Mouse (Mus musculus) heart, postnatal 14 days (tissue): ENCODE measurements around the gene Calhm1. TPM values are rescaled to one million over a fixed set of nuclear protein-coding genes. Genes with fewer than 3 reads are reported as not detected.

ENCODE experiments used
- DNase-seq, 2 experiments: peaks; one replicate each; pipeline ENCODE4 v3.0.0; 2021 to 2022
- intact Hi-C: fragments of 180-260 bp; cut with DNase I; formaldehyde crosslinking; loops from one replicate; pipeline ENCODE4 v1.15.1; 2025
- long read RNA-seq, 2 experiments: library from polyadenylated mRNA; stranded (forward); transcript quantifications; one replicate each; pipeline ENCODE4 v2.0.0; 2021
- total RNA-seq, 2 experiments: library from RNA; stranded (reverse); gene quantifications; 2 replicates each; pipeline ENCODE4 v1.2.3; 2021

Gene Calhm1
- not detected for total RNA-seq
- long read RNA-seq, experiment 1 = 0 reads
- long read RNA-seq, experiment 2 = 0 reads

DNA sequence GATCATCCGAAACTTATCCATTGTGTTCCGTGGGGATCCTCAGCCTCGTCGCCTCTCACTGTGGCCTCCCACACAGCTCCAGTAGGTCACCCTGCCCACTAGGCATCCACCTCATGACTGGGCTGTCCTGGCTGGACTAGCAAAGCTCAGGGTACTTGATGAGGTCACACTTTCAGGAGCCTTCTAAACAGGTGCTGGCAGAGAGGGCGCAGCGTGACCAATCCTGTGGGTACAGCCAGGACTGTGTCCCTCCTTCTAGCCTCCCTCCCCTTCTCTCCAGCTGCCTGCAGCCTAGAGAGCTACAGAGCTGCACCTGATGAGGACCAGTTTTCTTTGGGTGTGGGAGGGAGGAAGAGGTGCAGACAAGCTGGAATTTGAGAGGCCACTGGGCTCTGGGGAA, at the start of gene Calhm1:
Calhm1 (minus strand) TSS at position 101 of the 400 bp plus-strand sequence.
- no peak for DNase-seq

DNA sequence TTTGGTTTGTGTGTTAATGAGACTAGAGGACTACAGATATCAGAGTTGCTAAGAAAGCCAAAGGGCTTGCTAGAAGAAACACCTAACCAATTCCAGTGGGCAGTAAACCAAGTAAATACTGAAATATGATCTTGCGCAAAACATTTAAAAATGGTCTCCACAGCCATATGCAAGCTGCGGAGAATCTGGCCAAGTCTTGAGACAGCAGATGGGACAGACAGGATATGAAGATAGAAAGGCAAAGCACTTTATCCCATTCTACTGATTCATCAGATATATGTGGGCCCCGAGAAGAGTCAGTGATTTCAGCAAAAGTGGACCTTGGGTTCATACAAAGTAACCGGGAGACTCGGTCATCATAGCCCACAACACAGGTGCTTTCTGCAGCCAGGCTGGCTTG, 48.1 kb upstream of the Calhm1 start:
- DNase-seq = no peak
- intact Hi-C loops = no loop called here

More for the DNA sequence above, at the start of gene Calhm1:
- intact Hi-C loops = no loop called here

DNA sequence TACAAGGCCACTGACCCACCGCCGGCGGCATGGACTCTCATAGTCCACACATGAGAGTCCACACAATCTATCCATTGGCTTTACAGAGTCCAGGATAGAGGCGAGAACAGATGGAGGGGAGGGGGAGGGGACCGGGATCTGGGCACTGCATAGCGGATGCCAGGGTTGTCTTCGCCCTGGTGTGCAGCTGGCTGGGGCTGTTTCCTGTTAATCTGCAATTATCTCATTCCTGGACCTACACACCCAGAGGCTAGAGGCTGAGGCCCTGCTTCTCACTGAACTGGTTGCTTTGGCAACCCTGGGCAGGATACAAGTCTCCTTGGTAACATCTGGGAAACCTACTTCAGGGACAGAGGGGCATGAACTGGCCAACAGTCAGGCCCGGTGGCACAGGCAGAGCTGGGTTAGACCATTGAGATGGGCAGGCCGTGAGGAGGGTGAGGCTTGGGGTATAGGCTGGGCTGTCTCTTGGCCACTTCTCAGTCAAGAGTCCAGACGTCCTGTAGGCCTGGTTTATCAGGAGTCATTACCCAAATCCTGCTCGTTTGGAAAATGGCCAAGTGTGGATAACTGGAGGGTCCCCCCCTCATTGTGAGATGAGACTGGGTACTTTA, 44.6 kb upstream of the Calhm1 start:
- no peak for DNase-seq
- intact Hi-C loops = no loop called here

DNA sequence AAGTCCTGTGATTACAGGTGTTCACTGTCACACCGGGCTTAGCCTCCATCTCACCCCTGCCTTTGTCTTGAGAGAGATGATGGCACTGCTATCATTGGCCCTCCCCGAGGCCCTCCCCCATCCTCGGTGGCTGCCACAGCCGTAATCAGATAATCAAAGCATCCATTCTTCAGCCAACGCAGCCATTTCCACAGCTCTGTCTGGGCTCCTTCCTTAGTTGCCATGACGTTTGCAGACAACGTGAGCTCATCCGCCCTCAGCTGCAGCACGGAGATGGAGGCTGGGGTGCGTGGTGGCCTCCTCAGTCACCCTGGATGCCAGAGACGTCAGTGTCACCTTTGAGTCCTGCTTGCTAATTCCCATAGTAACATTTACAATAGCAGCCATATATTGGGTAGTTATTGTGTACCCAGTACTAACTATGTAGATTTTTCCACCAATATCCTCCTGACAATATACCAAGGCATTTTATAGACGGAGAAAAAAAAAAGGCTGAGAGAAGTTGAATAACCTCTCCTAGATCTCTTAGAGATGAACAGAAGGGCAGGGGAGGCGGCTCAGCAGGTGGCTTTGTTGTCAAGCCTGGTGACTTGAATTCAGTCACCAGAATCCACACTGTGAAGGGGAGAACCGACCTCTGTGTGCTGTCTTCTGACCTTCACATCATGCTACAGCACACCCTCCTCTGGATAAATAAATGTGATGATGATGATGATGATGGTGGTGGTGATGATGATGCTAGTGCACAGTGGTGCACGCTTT, 42.6 kb upstream of the Calhm1 start:
- intact Hi-C loops = no loop called here
- DNase-seq = no peak

DNA sequence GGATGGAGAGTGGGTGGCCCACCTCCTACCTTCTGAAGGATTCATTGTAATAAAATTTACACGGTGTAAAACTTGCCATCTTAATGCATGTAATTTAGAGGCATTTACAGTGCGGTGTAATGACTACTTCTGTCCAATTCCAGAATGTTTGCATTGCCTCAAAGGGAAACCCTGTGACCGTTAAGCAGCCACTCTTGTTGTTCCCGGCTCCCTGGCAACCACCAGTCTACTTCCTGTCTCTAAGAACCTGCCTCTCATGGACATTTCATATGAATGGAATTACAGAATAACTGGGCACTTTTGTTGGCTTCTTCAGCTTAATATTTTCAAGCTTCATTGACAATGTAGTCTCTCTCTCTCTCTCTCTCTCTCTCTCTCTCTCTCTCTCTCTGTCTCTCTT, 40.7 kb upstream of the Calhm1 start:
- intact Hi-C loops = no loop called here

DNA sequence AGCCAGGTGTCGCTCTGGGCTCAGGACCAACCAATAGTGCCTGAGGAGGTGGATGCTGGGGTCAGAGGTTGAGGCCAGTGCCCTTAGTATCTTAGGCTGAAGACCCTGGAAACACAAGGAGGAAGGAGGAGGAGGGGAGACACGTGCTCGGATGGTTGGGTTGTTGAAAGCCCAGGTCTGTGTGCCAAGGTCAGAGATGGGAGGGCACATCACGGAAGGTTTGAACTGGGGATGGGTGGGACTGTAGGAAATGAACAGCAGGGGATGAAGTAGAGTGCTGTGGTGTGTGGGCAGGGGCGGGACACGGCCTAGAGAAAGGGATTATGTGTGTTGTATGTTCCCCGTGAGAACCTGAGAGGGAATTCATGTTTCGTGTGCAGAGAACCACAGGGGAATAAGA, 40.2 kb upstream of the Calhm1 start:
- intact Hi-C loops = no loop called here
- no peak for DNase-seq

More for the DNA sequence above, 40.7 kb upstream of the Calhm1 start:
- DNase-seq = no peak

DNA sequence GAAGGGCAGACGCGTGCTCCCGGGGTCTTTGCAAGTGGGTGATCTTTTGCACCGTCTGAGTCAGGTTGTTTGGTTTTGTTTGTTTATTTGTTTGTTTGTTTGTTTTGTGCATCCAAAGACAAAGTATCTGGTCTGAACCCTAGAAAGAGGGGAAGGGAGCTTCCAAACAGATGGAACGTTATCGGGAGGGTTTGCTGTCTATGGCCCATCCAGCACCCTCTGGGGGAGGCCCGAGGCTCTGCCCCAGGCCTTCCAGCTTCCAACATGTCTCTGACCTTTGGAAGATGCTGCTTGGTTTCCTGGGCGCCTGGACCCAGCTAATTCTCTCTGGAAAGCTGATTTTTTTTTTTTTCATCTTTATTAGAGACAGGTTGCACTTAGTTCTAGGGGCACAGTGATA, 36.0 kb upstream of the Calhm1 start:
- DNase-seq = no peak
- intact Hi-C loops = no loop called here

DNA sequence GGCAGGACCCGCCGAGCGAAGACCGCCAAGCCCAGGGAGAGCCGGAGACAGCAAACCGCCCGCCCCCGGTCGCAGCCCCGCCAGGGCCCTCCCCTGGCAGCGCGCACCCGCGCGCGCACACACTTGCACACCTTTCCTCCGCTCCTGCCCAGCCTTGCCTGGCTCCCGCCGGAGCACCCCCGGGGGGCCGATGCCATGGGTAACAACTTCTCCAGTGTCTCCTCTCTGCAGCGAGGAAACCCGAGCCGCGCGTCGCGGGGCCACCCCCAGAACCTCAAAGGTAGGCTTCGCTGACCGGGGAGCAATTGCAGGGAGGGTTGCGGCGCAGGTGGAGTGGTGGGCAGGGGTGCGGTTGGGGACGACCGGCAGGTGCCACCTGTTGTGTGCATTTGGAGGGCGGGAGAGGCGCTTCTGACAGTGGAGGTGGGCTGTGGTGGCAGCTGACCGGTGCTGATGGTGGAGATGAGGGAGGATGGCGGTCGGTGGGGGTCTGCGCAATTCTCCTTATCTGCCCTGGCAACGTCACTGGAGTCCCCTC, 35.3 kb upstream of the Calhm1 start:
- no peak for DNase-seq
- intact Hi-C loops = loop anchor here (5.0 kb wide), 1 partner anchor 78 kb away; no protein-coding TSS in a partner anchor

DNA sequence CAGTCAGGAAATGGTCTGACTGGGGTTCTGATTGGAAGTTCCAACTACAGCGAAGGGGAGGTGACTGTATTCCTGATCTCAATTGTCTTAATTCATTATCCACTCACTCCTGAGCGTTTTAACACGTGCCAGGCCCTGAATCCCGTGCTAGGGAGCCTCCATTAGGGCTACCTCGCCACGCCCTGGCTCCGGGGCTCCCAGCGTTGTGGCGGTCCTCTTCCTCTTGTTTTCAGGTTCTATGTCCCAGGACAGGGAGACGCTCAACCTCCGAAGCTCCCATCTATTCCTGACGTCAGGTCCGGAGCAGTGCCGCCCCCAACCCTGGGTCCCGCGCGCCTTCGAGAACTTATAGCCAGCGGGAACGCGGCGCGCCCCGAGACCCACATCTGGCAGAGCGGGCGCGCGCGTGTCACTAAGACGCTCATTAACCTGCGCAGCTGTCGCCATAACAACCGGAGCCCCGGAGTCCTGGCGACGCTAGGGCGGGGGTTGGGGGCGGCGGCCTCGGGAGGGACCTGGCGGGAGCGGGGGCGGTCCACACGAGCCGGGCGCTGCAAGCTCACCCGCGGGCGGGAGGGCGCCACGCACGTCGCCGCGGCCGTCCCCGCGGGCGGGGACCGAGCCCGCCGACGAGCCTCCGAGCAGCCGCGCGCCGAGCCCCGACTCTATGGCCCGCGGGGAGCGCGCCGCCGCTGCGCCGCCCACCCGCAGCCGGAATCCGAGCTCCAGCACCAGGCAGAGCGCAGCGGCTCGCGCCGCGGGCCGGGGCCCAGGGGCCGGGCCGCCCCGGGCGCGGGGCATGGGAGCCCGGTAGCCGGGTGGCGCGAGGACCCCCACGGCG, 34.6 kb upstream of the Calhm1 start, which contains the start of gene Neurl1a:
Neurl1a (plus strand) TSS at position 390 of the 841 bp plus-strand sequence.
- intact Hi-C loops = loop anchor here (5.0 kb wide), 1 partner anchor 79 kb away; no protein-coding TSS in a partner anchor
- DNase-seq = peak; percentile 39 to 60

DNA sequence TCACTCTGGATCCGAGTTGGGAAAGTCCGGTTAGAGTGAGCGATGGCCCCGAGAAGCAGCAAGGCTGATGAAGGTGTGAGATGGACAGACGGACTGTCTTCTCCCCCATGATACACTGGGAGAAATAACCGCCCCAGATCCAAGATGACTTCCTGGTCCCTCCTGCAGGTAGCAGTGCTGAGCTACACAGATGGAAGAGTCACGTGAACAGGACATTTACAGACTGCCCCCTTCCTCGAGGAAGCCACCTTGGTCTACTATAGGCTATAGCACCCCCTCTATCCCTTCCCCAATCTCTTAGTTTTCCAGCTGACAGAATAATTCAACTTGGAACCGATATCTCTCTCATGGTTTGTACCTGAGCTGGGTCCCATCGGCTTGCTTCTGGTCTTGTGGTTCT, 33.9 kb upstream of the Calhm1 start:
- DNase-seq = peak; percentile 12
- intact Hi-C loops = loop anchor here (5.0 kb wide), 1 partner anchor 79 kb away; no protein-coding TSS in a partner anchor

DNA sequence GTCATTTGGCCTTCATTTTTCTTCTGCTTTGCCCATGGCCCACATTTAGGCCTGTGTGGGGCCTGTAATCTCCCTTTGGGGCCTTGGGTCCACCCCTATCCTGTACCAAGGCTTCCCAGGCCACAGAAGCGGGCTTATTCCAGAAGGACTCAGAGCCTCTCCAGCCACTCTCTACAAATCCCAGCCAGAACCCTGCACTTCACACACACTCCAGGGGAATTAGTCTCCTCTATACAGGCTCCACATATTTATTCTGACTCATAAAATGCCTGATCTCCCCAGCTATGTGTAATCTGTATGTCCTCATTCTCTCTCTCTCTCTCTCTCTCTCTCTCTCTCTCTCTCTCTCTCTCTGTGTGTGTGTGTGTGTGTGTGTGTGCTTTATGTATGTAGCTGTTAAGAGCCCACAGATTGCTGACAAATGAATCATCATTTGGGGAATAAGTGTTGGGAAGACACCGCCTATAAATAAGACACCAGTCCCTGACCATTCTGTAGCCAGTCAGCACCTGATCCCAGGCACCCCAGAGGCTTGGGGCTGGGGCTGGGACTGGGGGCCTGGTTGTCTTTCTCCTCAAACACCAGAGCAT, 33.0 kb upstream of the Calhm1 start:
- intact Hi-C loops = loop anchor here (2.0 to 5.0 kb wide), 2 partner anchors 80 to 162 kb away; no protein-coding TSS in a partner anchor
- DNase-seq = no peak

DNA sequence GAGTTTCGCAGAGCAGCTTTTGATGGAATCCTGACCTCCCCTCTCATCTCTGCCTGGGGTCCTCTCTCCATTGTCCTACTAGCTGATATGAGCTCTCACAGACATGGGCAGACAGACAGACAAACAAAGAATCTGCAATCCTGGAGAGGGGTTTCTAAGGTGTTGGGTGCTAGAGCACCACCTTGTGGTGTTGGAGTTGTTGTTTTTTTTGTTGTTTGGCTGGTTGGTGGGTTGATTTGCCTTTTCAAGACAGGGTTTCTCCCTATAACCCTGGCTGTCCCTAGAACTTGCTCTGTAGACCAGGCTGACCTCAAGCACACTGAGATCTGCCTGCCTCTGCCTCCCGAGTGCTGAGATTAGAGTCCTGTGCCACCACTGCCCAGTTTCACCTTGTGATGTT, 31.4 kb upstream of the Calhm1 start:
- intact Hi-C loops = loop anchor here (5.0 kb wide), 1 partner anchor 82 kb away; no protein-coding TSS in a partner anchor
- no peak for DNase-seq

DNA sequence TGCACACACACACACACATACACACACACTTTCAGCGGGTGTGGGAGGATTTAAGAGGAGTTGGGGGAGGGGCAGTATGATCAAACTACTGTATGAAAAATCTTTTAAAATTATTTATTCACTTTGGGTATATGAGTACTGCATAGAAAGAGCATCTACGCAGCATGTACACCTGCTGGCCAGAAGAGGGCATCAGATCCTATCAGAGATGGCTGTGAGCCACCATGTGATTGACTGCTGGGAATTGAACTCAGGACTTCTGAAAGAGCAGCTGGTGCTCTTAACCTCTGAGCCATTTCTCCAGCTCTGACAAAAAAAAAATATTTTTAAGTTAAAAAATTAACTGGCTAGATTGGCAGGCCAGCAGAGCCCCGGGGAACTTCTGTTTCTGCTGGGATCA, 30.5 kb upstream of the Calhm1 start:
- peak in 1 of 2 experiments; percentile 35 for DNase-seq
- intact Hi-C loops = no loop called here

DNA sequence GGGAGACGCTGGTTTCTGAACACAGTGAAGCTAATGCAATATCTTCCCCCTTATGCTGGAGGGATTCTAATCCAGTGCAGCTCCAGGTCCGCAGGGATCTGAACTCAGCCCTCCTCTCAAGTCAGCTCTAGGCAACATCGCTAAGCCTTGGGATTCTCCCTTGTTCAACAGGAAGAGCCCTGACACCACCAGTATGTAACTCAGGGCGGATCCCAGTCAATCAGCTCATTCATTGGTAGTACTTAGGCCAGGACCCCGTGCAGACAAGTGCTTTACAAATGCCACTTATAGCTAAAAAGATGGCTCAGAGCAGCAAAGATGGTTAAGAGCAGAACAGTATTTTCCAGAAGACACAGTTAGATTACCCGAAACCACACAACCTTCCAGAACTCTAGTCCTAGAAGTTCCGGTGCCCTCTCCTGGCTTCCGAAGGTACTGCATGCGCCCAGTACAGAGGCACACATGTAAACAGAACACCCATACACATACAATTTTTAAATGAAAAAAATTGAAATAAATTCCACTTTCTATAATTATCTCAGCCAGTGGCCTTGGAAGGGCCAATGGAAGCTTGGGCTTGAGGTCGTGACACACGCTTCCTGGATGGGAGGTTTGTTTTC, 24.8 kb upstream of the Calhm1 start:
- intact Hi-C loops = loop anchor here (1.0 kb wide), 1 partner anchor 48 kb away; no protein-coding TSS in a partner anchor

DNA sequence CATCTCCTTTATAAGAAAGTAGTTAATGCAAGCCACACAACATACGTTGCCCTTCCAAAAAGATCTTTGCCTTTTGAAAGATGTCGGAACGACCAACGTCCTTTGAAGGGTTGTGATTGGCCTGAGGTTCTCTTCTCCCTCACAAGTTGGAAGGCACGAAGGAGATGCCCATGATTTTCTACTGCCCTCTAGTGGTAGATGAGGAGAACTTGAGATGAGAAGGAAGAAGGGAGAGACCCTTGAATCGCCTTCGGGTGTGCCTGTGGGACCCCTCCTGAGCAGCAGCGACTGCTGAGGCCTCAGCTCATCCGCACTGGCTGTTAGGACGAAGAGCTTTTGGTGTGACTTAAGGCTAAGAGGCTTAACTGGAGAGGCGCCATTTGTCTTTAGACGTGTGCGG, 24.2 kb upstream of the Calhm1 start:
- DNase-seq = peak; percentile 21 to 34
- intact Hi-C loops = no loop called here

More for the DNA sequence above, 24.8 kb upstream of the Calhm1 start:
- DNase-seq = peak; percentile 83 to 91

DNA sequence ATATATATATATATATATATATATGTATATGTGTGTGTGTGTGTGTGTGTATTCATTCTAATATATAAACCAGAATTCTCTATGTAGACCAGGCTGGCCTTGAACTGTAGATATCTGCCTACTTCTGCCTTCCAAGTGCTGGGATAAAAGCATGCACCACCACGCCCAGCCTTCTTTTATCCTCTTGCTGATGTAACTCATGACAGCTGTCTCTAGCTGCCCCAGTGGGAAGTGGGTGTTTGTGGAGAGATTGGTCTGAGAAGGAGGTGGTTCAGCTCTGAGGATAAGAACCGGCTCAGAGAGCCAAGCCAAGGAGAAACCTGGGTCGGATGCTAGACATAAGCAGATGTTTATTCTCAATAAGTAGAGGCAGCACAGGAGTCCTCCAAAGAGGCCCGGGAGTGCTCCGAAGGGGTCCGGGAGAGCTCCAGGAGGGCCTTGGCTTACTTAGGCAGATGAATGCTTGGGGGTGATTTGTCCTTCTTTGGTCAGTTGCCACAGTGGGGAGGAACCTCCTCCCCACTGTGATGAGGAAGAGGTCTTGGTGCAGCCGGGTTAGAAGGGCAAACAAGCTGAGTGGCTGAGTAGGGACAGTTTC, 23.7 kb upstream of the Calhm1 start:
- intact Hi-C loops = no loop called here

DNA sequence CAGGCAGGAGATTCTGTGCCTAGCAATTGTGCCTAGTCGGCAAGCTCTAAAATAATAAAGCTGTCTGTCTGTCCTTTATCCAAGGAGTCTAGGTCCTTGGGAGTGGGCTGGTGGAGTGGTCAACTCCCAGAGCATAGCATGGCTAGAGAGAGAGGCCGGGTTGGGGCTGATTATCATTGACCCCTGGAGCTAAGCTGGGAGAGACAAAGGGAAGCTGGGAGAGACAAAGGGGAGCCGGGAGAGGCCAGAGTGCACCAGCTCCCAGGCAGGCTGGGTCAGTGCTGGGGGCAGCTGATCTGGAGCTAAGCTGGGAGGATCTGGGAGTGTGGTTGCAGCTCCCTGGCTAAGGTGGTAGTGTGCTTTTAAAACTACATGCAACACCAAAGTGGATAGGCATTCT, 22.7 kb upstream of the Calhm1 start:
- no peak for DNase-seq
- intact Hi-C loops = no loop called here

More for the DNA sequence above, 23.7 kb upstream of the Calhm1 start:
- DNase-seq = peak in 1 of 2 experiments; percentile 10

DNA sequence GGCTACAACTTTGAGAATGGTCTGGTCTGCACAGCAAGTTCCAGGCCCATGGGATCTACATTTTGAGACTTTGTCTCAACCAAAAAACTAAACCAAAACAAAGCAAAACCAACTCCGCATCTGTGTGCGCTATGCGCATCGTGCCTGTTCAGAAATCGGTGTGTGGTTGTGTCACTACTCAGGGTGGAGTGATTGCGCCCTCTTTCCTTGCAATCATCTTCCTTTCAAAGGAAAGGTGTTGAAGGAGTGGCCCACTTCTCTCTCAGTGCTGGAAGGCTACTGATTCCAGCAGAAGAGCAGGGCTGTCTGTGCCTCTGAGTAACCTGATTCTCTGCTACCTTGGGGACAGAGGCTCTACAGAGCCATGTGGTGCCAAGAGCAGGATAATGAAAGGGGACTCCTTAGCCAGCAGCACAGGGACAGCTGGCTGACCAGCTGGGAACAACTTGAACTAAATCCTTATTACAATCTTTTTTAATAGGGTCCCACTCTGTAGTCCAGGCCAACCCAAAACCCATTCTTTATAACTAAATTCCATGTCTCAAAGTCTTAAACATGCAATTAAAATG, 19.2 kb upstream of the Calhm1 start:
- no peak for DNase-seq
- intact Hi-C loops = no loop called here

DNA sequence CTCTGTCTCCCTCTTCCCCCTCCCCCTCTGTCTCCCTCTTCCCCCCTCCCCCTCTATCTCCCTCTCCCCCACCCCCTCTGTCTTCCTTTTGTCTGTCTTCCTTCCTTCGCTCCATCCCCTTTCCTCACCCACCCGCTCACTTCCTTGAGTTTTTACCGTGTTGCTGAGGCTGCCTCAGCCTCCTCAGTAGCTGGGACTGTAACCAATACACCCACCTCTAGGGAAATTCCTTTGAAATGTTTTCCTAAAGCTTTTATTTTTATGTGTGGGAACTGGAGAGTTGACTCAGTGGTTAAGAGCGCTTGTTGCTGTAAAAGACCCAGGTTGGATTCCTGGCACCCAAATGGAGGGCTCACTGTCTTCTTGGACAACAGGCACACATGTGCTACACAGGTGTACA, 17.6 kb upstream of the Calhm1 start:
- intact Hi-C loops = no loop called here
- DNase-seq = no peak
